Mouse (Mus musculus) monocyte, adult 2 months (primary cell): ENCODE measurements around the gene Prim1.

Source experiments
- DNase-seq, 2 experiments: peaks; one replicate each; pipeline ENCODE4 v3.0.0; 2022; ENCODE audit warnings: low spot score in 2 of 2, low read depth in 1 of 2

Gene Prim1

DNA sequence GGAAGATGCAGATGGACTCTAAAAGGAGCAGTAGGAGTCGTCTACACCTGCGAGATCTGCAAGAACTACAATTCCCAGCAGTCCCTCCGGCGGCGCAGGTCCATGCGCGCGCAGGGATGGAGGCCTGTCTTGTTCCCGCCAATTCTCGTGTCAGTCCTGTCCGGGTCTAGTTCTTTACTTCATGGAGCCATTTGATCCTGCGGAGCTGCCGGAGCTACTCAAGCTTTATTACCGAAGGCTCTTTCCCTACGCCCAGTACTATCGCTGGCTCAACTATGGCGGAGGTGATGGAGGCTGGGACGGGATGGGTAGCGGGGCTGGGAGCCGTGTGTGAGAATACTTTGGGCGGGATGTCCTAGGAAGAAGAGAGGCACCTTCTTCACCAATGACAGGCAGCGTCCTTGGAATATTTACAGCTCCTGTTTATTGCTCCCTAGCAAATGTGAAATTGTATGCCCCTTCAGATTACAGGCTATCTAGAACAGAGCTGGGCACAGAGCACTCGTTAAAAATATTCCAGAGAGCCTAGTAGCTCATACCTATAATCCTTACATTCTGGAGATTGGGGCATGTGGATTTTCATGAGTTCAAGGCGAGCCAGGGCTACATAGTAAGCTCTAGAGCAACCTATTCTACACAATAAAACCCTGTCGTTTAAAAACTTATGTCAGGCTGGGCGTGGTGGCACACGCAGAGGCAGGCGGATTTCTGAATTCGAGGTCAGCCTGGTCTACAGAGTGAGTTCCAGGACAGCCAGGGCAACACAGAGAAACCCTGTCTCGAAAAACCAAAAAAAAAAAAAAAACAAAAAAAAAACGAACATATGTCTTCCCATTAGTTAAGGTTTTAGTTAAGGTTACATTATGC lies at the start of gene Prim1:
Gene Prim1 (plus strand): TSS at position 101 of the 867 bp plus-strand sequence.
- peak; percentile 24 to 27 for DNase-seq

DNA sequence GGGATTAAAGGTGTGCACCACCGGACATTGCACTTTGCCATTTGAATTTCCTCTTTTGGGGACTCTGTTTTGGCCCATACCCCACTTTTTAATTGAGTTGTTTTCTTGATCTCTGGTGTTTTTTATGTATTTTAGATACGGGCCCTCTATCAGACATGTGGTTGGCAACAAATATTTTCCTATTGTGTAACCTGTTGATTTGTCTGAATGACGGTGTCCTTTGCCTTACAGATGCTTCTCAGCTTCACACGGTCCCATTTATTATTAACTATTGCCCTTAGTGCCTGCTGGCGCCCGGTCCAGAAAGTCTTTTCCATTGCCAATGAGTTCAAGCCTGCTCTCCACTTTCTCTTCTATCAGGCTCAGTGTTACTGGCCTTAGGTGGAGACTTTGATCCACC lies 48.5 kb upstream of the Prim1 start:
- DNase-seq: no peak

DNA sequence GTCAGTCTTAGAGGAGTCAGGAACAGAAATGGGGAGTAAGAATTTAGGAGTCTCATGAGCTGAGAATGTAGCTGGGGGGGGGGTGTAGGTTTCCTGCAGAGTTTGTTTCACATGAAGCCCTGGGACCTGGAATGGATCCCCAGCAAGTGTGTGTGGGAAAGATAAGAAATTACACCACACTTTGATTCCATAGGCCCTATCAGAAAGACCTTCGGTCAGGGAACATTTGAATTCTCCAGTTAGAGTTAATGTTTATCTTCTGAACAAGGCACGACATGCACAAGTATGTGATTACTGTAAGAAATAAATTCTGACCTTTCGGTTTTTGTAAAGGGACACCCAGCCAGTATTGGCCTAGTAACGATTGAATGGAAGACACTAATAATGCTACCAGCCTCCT lies 45.1 kb upstream of the Prim1 start:
- DNase-seq: no peak

DNA sequence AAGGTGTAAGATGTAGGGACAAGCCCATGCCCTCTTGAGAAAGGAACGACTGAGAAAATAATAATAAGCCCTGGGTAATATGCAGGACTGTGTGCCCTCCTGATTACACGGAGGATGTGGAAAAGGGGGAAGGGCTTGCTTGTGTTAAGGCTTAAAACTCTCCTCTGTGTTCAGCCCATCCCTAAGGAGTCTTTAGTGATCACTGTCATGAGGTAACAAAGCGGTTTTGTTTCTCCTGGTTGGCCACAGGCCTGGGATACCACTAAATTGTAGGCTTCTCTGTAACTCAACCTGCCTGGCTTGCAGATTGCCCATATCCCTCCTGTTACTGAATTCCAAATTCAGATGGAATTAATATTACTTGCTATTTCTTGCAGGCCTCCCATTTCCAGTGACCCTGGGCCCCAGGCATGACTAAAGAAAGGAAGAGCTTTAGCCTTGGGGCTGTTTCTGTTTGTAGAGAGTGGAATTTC lies 44.6 kb upstream of the Prim1 start:
- DNase-seq: no peak

DNA sequence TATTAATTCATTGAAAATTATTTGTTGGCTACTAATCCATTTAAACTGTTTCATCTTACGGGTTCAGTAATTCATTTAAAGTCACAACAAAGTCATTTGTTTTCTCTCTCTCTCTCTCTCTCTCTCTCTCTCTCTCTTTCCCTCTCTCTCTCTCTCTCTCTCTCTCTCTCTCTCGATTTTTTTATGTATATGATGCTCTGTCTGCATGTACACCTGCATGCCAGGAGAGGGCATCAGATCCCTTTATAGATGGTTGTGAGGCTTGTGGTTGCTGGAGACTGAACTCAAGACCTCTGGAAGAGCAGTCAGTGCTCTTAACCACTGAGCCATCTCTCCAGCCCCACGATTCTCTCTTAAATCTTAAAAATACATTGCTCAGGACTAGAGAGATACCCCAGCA lies 43.8 kb upstream of the Prim1 start:
- DNase-seq: no peak

DNA sequence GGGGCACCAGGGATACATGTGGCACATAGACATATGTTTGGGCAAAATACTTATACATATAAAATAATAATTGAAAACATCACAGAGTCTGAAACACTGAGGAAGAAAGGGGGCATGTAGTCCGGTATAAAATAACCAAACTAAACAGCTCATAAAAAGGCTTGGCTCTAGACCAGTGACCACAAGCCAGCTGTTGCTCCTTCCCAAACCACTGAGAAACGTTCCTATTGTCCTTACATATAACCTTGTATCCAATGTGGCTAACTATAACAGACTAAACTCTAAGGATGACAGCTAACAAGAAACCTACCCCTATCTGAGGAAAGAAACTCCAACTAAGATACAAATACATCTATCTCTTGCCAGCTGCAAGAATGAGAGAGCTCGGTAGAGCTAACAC lies 40.9 kb upstream of the Prim1 start:
- DNase-seq: no peak

DNA sequence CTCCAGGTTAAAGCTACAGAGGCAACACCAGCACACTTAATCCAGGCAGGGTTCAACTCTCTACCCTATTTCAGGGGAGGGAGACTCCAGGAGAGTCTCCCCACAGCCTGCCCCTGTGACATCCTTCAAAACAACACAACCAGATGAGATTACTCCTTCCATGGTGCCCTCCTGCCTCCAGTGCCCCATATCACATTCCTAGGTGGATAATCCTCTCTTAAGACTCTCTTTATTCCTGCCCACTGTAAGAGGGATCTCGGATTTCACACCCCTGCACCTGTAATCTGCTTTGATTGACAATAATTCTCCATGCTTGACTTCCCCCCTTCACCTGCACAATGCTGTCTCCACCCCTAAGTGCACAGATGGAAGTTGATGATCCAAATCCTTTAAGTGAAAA lies 39.5 kb upstream of the Prim1 start:
- no peak for DNase-seq

DNA sequence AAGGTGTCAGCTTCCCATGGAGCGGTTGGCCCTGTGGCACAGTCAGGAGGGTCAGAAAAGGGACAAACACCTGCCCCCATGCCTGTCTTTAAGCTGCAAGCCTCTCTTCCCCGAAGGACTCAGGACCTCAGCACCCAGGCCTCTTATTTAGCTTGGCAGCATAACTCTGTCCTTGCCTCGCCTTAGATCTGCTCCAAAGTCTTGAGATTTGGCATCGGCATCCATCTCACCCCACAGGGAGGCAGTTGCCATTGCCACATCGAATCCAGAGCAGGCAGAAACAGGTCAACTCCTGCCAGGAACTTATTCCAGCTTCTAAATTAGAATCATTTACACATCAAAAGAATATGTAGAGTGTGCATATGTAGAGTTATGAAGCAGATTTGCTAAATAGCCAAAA lies 30.3 kb upstream of the Prim1 start:
- no peak for DNase-seq

DNA sequence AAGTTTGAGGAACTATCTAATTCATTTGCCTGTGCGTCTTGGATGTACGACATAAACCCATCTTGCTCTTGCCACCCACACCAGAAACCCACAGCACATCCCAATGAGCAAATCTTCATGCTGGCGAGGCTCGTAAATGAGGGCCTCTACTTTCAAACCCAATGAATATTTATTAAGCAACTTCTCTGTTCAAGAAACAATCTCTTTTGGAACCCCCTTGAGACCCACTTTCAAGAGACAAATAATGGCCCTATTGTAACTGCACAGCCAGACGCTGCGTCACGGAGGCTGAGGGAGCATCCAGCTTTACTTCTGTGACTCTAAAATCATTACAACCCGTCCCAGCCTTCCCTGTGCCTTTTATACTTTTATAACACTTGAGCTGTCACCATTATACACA lies 29.4 kb upstream of the Prim1 start:
- no peak for DNase-seq

DNA sequence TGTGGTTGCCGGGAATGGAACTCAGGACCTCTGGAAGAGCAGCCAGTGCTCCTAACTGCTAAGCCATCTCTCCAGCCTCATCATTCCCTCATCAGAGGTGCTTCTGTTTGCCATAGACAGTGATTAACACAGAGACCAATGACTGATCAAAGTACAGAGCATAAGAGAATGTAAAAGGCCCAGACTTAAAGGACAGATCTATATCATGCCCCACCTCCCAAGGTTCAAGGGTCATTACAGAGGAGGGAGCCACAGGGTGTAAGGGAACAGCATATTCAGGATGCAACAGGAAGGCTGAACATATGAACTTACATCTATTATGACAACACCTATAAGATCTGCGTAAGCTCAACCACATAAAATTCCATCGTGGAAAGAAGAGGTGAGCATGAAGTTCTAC lies 18.3 kb upstream of the Prim1 start:
- no peak for DNase-seq

DNA sequence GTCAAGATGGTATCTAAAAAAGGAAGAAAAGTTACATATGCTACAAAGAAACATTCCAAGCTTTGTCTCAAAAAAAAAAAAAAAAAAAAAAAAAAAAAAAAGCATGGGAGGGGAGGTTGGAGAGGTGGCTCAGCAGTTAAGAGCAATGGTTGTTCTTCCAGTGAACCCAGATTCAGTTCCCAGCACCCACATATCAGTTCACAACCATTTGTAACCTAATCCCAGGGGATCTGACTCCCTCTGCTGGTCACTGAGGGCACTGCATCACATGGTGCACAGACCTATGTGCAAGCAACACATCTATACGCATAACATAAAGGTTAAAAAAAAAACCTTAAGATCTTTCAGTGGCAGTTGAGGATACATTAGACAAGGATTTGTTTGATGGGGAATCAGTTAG lies 16.7 kb upstream of the Prim1 start:
- no peak for DNase-seq

DNA sequence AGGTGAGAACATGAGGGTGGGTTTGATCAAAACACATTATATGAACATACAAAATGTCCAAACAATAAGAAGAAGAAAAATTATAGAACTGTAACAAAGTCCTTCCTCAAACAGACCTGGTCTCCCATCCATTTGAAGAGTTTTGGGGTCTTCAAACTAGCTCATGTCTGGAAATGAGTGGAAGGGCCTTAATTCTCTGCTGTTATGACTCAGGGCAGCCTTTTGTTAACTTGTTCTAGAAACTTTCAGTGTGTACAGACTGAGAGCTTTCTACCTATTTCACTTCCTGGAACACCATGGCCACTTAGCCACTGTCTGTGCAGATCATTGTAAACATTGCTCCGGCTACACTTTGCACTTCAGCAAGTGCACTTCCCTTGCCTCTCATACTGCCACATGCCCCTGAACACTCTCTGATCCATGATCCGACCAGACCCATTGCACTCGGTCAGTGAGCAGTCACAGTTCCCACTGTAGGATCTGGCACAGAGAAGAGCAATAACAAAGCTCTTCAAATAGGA lies 11.6 kb upstream of the Prim1 start:
- DNase-seq: no peak

DNA sequence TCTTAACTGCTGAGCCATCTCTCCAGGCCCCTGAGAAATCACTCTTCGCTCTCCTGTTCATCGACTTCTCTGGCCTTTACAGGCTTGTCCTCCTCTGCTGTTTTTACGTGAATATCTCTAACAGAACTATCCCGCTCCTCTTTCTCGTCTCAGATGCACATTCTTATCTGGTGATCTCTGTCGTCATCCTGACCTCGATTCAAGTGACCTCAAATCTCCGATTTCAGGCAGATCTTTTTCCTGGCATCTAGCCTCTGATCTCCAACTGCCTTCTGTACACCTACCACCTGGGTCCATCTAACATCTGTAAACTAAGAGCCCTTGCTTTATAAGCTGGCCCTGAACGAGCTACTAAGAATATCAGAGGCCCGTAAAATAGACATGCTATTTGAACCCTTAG lies 10.1 kb upstream of the Prim1 start:
- DNase-seq: no peak

DNA sequence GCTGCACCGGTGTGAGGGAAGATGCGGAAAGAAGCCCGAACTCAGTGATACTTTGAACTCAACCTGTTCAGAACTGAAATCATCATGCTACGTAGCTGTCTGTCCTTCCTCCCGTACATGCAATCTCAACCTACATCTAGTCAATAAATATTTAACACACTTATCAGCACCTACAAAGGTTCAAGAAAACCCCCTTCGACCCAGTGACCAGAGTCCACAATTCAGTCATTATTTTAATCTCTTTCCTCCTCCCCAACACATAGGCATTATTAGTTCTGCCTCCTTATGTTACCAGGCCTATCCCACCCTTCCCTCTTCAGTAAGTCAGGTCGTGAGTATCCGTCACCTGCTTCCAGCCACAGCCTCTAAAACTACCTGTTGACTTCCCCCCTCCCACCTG lies 9.5 kb upstream of the Prim1 start:
- no peak for DNase-seq

DNA sequence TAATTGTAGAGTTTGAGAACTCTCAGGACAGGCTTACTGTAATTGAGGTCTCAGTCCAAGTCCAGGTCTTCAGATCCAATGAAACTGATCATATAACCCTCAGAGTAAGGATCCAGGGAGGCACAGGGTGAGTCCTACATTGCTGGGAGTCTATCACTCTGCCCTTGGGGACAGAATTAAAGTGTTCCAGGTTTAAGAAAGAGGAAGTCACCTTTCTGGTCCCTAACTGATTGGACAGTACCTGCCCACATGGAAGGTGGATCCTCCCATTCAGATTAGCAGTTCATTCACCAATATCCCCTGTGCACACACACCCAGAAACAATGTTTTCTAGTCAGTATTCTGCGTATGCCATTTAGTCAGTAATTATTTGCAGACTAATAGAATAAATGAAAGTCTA lies 7.5 kb upstream of the Prim1 start, which contains the start of gene Hsd17b6:
Gene Hsd17b6 (minus strand): TSS at position 166 of the 400 bp plus-strand sequence.
- no peak for DNase-seq

DNA sequence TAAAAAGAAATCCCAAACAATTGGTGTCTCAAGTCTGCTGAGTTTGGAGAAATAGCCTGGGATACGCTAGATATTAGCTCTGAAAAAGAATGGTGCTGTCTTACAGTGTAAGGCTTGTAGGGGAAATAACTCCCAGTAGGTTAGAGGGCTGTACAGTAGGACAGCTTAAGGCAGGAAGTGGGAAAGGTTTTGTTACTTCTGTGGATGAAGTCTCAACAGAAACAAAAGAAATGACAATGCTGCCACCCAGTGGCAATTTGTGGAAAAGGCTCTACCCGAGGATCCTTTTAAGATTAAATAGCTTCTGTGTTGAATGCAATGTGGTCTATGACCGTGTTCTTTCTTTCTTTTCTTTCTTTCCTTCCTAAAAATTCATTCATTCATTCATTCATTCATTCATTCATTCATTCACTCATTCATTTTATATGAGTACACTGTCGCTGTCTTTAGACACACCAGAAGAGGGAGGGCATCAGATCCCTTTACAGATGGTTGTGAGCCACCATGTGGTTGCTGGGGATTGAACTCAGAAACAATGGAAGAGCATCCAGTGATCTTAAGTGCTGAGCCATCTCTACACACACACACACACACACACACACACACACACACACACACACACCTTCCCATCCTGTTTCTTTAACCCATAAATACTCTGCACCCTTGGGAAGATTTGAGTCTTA lies 6.6 kb upstream of the Prim1 start:
- peak; percentile 7 to 51 for DNase-seq

DNA sequence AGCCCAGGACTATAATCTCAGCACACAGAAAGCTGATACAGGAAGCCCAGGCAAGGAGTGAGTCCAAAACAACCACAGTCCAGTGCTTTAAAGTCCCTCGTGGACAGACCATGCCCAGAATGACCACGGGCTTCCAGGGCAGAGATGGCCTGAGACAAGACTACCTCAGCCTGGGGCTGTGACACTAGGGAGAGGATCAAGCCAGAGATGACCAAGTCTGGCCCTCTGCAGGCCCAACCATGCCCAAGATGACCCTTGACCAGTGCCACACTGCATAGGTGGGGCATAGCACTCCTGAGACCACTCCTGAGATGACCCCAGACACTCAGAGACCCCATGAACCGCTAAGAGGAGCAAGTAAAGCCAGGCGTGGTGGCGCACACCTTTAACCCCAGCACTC lies 5.2 kb upstream of the Prim1 start:
- no peak for DNase-seq

DNA sequence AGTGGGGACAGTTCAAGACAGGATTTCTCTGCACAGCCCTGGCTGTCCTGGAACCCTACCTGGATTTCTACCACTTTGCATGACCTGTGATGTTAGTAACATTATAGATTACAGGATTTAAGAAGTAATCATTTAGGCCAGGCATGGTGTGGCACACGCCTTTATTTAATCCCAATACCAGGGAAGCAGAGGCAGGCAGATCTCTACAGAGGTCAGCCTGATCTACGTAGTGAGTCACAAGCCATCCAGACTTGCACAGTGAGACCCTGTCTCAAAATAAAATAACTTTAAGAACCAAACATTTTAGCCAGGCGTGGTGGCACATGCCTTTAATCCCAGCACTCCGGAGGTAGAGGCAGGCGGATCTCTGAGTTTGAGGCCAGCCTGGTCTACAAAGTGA lies 7.2 kb downstream of the Prim1 start:
- DNase-seq: no peak

DNA sequence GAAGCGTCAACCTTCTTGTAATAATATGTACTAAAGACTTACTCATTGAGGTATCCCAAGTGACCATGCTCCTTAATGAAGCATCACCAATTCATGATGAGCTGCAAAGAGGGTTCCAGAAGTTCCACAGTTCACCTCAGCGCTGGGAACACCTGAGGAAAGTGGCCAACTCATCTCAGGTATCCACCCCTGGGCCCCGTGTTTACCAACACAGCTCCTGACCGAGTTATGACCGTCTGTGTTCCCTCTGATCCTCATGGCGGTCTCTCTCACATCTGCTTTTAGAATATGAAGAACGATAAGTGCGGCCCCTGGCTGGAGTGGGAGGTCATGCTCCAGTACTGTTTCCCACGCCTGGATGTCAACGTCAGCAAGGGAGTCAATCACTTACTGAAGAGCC lies 8.5 kb downstream of the Prim1 start:
- DNase-seq: no peak

DNA sequence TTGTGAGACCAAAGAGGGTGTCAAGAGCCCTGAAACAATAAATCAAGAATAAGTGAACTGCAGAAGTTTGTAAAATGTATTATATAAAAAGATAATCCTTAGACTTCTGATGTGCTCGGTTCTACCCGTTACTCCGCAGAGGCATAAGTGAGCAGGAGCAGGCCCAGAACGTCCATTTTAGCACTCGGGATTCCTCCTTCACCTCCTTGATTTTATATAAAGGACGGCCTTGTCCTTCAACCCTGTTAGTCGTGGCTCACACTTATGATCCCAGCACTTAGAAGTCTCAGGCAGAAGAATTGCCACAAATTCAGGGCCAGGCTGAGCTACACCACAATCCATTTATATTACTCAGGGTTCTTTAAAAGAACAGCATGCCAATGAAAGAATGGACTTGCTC lies 15.0 kb downstream of the Prim1 start:
- no peak for DNase-seq

DNA sequence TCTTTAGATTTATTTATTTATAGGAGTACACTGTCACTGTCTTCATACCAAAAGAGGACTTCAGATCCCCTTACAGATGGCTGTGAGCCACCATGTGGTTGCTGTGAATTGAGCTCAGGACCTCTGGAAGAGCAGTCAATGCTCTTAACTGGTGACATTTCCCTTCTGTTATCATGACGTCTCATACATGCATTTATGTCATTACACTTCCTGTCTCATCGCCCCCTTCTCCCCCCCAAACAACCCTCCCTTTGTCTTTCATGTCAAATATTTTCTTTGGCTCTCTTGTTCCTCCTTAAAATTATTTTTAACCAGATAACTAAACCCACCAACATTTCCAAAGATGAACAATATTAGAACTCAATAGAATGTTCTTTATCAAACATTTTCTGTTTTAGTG lies 15.9 kb downstream of the Prim1 start:
- DNase-seq: no peak

DNA sequence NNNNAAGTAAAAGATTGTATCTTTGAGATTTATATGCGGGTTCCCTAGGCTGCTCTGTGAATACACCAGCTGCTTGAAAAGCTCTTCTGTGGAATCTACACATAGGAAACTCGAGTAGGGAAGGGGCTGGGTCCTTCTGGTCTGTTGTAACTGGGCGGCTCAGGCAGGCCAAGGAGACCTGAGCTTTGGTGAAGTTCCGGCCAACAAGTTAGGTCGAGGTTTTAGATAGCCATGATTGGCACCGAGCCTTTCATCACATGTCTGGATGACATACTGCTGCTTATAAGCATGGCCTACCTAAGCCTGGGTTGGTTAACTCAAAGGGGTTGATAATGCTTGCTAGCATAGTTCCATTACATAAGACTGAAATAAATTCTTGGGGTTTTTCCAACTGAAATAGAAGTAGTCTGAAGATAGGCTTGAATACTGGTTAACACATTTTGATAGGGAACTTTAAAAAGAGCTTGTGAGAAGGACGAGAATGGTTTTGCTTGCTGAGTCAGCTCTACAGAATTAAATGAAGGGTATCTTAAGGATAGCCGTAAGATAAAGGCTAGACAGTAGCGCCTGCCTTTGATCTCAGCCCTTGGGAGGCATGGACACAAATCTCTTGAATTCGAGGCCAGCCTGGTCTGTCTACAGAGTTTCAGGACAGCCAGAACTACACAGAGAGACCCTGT lies 21.9 kb downstream of the Prim1 start:
- peak in 1 of 2 experiments; percentile 24 for DNase-seq
